In the genomic region with DNA sequence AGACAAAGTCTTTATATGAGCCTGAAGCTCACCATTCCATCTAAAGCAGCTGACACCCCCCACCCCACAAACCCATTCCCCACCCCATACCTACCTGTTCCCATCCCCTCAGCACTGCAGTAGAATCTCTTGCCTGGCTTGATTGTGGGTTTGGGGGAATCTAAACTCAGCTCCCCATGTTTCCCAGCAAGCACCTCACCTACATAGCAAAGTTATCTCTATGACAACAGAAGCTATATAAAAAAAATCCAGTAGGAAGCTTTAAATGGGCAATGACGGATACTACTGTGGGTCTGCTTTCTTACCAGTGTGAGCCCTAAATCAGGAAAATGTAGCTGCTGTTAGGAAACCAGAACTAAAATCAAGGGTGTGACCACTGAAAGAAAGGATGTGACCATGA, we compare ENCODE assay signal across 23 mouse cellular contexts.
DNase-seq lines count a peak whose midpoint lies in the region; ATAC-seq and TF ChIP-seq lines count a peak whose summit lies in the region.
"Had no signal": no experiment of that assay in that cellular context is flagged by ENCODE, and none has a peak within 500 bp of the region (broad histone marks: within the 10 kb centered on the region; RNA-seq: fewer than 3 reads in every experiment).

No protein-coding gene starts in this region.

- intact Hi-C loops in left cerebral cortex, adult 2 months (cut with DNase I): no loop called here
- intact Hi-C loops in left cerebral cortex, postnatal 4 days (cut with DNase I): no loop called here

- ATAC-seq in frontal cortex, adult (ENCODE audit: low TSS enrichment): peak; percentile 64
- ATAC-seq: activated CD4-positive, CD25-positive, alpha-beta regulatory T cell, adult 4 months; CD4-positive, CD25-positive, alpha-beta regulatory T cell, adult 4 months; forebrain, embryonic 13.5 days; forebrain, embryonic 15.5 days; forebrain, postnatal 0 days; Patski had no signal

- TF ChIP-seq CTCF in left cerebral cortex, adult 2 months (IDR thresholded peaks at IDR 0.05): no peak
- no peak for TF ChIP-seq CTCF in cortical plate, adult 2 months (IDR thresholded peaks at IDR 0.05; ENCODE audit: extremely low read depth, insufficient read depth, low read length)

- DNase-seq in frontal cortex, postnatal 14 days (ENCODE audit: low spot score in 2 of 2): no peak
- DNase-seq in left cerebral cortex, adult 2 months (ENCODE audit: extremely low spot score in 1 of 2, low spot score in 2 of 2): no peak
- DNase-seq in left cerebral cortex, postnatal 4 days: no peak
- DNase-seq in kidney, adult 8-10 months: no peak
- DNase-seq: adrenal gland, adult 8-10 months; adrenal gland, postnatal 14 days; B cell, adult 2 months; cerebellum, adult 11 months; cerebellum, adult 18-20 months; cerebellum, adult 8-10 months; cerebellum, adult 9-11 months; cerebellum, postnatal 14 days; cerebellum, postnatal 36 days; forebrain, postnatal 0 days had no signal

- H3K27ac ChIP-seq in left cerebral cortex, adult 2 months: peak overlapping the region; percentile 58; the same call in 1 of the 2 replicates
- 0 out of 2 replicates have a peak overlapping the region, but pooled peaks have one; percentile 59 for H3K27ac ChIP-seq in cortical plate, adult 2 months (ENCODE audit: insufficient read depth, low read length)
- H3K27ac ChIP-seq: embryonic facial prominence, embryonic 10.5 days; embryonic facial prominence, embryonic 12.5 days; forebrain, embryonic 13.5 days; forebrain, embryonic 15.5 days had no signal

- no peak for TF ChIP-seq POLR2A in cortical plate, adult 2 months (IDR thresholded peaks at IDR 0.05; ENCODE audit: extremely low read depth, insufficient read depth, low read length)

- H3K4me3 ChIP-seq in left cerebral cortex, adult 2 months: no peak overlapping the region
- H3K4me3 ChIP-seq in cortical plate, adult 2 months (ENCODE audit: insufficient read depth, low read length): no peak overlapping the region
- H3K4me3 ChIP-seq: embryonic facial prominence, embryonic 10.5 days; embryonic facial prominence, embryonic 12.5 days; forebrain, embryonic 13.5 days; forebrain, embryonic 15.5 days had no signal

- H3K4me1 ChIP-seq in cortical plate, adult 2 months (ENCODE audit: control insufficient read depth, insufficient read depth, low read length): peaks cover 7% of the 10 kb centered on the region
- H3K4me1 ChIP-seq: embryonic facial prominence, embryonic 12.5 days had no signal
